Mouse (Mus musculus): ENCODE data around the gene Oscp1. TPM values are rescaled to one million over a fixed set of nuclear protein-coding genes. Genes with fewer than 3 reads are reported as not detected.
A peak's percentile ranks its signal among the peaks of the same experiment; 100 is the strongest.

Oscp1 gene
- total RNA-seq (2022) = 10 to 100 TPM in 2 of 4 experiments, 1 to 10 TPM in 2; 7.5 to 20.9 (median 14.9) TPM

- peak; percentile 90 for DNase-seq
These were observed at the start of gene Oscp1 for GRCm38 (mm10) chr4:126058134-126058996. Gene Oscp1 (plus strand): TSS chr4:126058565.

- no peak for DNase-seq
These were observed 40.6 kb upstream of the Oscp1 start for GRCm38 (mm10) chr4:126017676-126018332.

GRCm38 (mm10) chr4:126018966-126019538, 39.3 kb upstream of the Oscp1 start:
- no peak for DNase-seq

- no peak for DNase-seq
These were observed 34.0 kb upstream of the Oscp1 start, which contains the start of gene Csf3r for GRCm38 (mm10) chr4:126024303-126024900. Gene Csf3r (plus strand): TSS chr4:126024550.

- DNase-seq = no peak
These were observed 32.6 kb upstream of the Oscp1 start for GRCm38 (mm10) chr4:126025801-126026200.

- DNase-seq = no peak
These were observed 30.4 kb upstream of the Oscp1 start for GRCm38 (mm10) chr4:126027980-126028379.

GRCm38 (mm10) chr4:126029042-126029441, 29.3 kb upstream of the Oscp1 start:
- no peak for DNase-seq

GRCm38 (mm10) chr4:126030705-126031104, 27.7 kb upstream of the Oscp1 start:
- DNase-seq = no peak

GRCm38 (mm10) chr4:126035413-126035812, 23.0 kb upstream of the Oscp1 start:
- no peak for DNase-seq

GRCm38 (mm10) chr4:126046851-126047585, 11.3 kb upstream of the Oscp1 start, which contains the start of gene Mrps15:
Gene Mrps15 (plus strand): TSS chr4:126046925.
- DNase-seq = peak; percentile 79

GRCm38 (mm10) chr4:126051617-126052016, 6.7 kb upstream of the Oscp1 start:
- DNase-seq = no peak

GRCm38 (mm10) chr4:126057207-126058133, 895 bp upstream of the Oscp1 start:
- DNase-seq = no peak

- no peak for DNase-seq
These were observed 615 bp downstream of the Oscp1 start for GRCm38 (mm10) chr4:126058997-126059362.

- DNase-seq = no peak
These were observed 4.5 kb downstream of the Oscp1 start for GRCm38 (mm10) chr4:126062856-126063255.

GRCm38 (mm10) chr4:126065241-126065640, 6.9 kb downstream of the Oscp1 start:
- no peak for DNase-seq

GRCm38 (mm10) chr4:126067401-126068077, 9.2 kb downstream of the Oscp1 start:
- DNase-seq = no peak

GRCm38 (mm10) chr4:126068842-126069241, 10.5 kb downstream of the Oscp1 start:
- DNase-seq = no peak

GRCm38 (mm10) chr4:126077833-126078232, 19.5 kb downstream of the Oscp1 start:
- no peak for DNase-seq

- DNase-seq = no peak
These were observed 20.9 kb downstream of the Oscp1 start for GRCm38 (mm10) chr4:126079266-126079665.

GRCm38 (mm10) chr4:126081601-126082000, 23.2 kb downstream of the Oscp1 start:
- DNase-seq = no peak

All from adrenal gland, adult 8-10 months (tissue).